Mouse (Mus musculus) embryonic facial prominence, embryonic 11.5 days (tissue): ENCODE measurements around the gene S100a3. TPM values are rescaled to one million over a fixed set of nuclear protein-coding genes. Genes with fewer than 3 reads are reported as not detected.
A peak's percentile ranks its signal among the peaks of the same experiment; 100 is the strongest.

ENCODE experiments used
- ATAC-seq: fragments of 200-750 bp; cut with Nextera tagmentation; replicated peaks from 2 replicates; pipeline ENCODE4 v1.8.0; 2017; ENCODE audit warnings: low read depth; ENCODE audit not compliant: insufficient number of reproducible peaks, low FRiP score, low TSS enrichment
- DNase-seq: peaks from one replicate; pipeline ENCODE4 v3.0.0-alpha.2; 2015; ENCODE audit warnings: low spot score
- H3K27ac ChIP-seq: fragments of 300-500 bp; sonication (generic); replicated peaks from 2 replicates; pipeline ENCODE4 v1.5.1; 2014; ENCODE audit warnings: mild to moderate bottlenecking, low read depth, low read length, control low read depth
- H3K27me3 ChIP-seq: fragments of 300-500 bp; sonication (generic); 2 replicates; pipeline ENCODE4 v1.6.1; 2014; ENCODE audit warnings: mild to moderate bottlenecking, low read length, moderate library complexity, mixed read lengths; ENCODE audit not compliant: control insufficient read depth, insufficient read depth
- H3K36me3 ChIP-seq: fragments of 300-500 bp; sonication (generic); replicated peaks from 2 replicates; pipeline ENCODE4 v1.6.1; 2014; ENCODE audit warnings: low read depth, mild to moderate bottlenecking, low read length, moderate library complexity, mixed read lengths; ENCODE audit not compliant: control insufficient read depth, insufficient read depth
- H3K4me1 ChIP-seq: fragments of 300-500 bp; sonication (generic); 2 replicates; pipeline ENCODE4 v1.6.1; 2014; ENCODE audit warnings: low read length, mixed read lengths; ENCODE audit not compliant: control insufficient read depth, insufficient read depth
- H3K4me2 ChIP-seq: fragments of 300-500 bp; sonication (generic); 2 replicates; pipeline ENCODE4 v1.6.1; 2014; ENCODE audit warnings: low read depth, mild to moderate bottlenecking, control low read depth, low read length, moderate library complexity
- H3K4me3 ChIP-seq: fragments of 300-500 bp; sonication (generic); 2 replicates; pipeline ENCODE4 v1.5.1; 2014; ENCODE audit warnings: low read depth, low read length, control low read depth
- H3K9ac ChIP-seq: fragments of 300-500 bp; sonication (generic); replicated peaks from 2 replicates; pipeline ENCODE4 v1.6.1; 2014; ENCODE audit warnings: mild to moderate bottlenecking, control low read depth, low read length
- H3K9me3 ChIP-seq: fragments of 300-500 bp; sonication (generic); replicated peaks from 2 replicates; pipeline ENCODE4 v1.6.1; 2016; ENCODE audit warnings: mild to moderate bottlenecking, low read length, inconsistent platforms, mixed read lengths; ENCODE audit not compliant: control insufficient read depth
- WGBS: fragments of 180-500 bp; shearing (Covaris S2); extraction: QIAGEN DNeasy Blood & Tissue Kit; methylation state at CpG from one replicate; pipeline ENCODE4 v1.1.7; 2014; 5-methylcytosine and 5-hydroxymethylcytosine counted together
- polyA plus RNA-seq: library from polyadenylated mRNA; unstranded; fragments of >200 nt; fragmentation: Nextera tagmentation; extraction: Ambion mirVana; gene quantifications from 2 replicates; pipeline ENCODE4 v1.2.1, GENCODE M21; 2014

The S100a3 gene
- polyA plus RNA-seq, 1 experiment from 2014 or later, result not detected

DNA sequence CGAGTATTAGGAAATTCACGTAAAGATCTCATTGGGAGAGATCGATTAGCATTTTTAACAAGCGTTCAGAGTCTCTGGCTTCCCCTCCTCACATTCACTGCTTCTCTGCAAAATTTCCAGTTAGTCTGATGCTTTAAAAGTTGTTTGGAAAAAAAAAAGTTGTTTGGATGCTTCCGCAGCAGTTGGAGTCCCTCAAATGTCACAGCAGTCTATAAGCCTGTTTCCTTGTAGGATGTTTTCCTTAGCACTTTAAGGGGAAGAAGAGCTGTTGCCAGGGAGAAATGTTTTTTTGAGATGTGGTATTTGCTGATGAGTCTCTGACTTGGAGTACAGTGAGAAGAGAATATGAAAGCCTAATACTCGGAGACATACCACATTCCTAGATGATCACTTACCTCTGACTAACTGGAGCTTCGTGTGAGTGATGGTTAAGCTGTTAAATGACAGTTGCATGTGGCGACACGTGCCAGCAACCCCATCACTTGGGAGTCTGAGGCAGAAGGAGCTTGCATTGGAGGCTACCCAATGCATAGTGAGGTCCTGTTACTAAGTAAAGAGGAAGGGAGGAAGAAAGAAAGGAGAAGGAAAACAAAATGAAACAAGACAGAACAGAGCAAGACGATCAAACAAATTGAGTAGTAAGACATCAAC is 16.1 kb downstream of the S100a3 start:
- WGBS, result 73% methylated on average over 10 of the region's 10 CpGs

DNA sequence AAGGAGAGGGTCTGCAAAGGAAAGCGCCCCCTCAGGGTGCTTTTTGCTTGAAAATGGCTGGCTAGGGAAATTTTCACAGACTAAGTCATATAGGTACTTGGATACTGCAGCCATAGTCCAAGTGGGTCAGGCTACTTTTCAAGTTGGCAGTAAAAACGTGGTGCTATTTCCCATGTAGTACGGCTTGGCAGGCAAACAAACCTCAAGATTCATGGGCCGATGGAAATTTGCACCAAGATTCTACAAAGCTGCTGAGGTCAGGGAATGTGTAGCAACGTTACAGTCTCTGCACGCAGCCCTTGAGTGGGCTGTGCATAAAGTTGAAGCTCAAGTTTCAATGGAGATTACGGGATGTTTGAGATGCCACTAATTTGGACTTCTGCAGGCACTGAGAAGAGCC is 19.1 kb downstream of the S100a3 start:
- H3K36me3 ChIP-seq, result no peaks in the 10 kb centered on the region
- WGBS, result 61% methylated on average over 7 of the region's 7 CpGs
- no peak for DNase-seq
- no peak overlapping the region for H3K4me2 ChIP-seq
- no peaks in the 10 kb centered on the region for H3K27me3 ChIP-seq
- no peak overlapping the region for H3K27ac ChIP-seq
- no peak for ATAC-seq
- H3K4me1 ChIP-seq, result no peaks in the 10 kb centered on the region
- H3K9me3 ChIP-seq, result no peaks in the 10 kb centered on the region
- no peak overlapping the region for H3K9ac ChIP-seq
- no peak overlapping the region for H3K4me3 ChIP-seq

More for the DNA sequence above, 16.1 kb downstream of the S100a3 start:
- Histone ChIP-seq H3K4me3 (no peak overlapping the region), H3K9ac (no peak overlapping the region), H3K27me3 (no peaks in the 10 kb centered on the region), H3K36me3 (no peaks in the 10 kb centered on the region), H3K4me1 (no peaks in the 10 kb centered on the region), H3K4me2 (no peak overlapping the region), H3K9me3 (no peaks in the 10 kb centered on the region), H3K27ac (no peak overlapping the region)
- ATAC-seq, result no peak
- DNase-seq, result no peak

DNA sequence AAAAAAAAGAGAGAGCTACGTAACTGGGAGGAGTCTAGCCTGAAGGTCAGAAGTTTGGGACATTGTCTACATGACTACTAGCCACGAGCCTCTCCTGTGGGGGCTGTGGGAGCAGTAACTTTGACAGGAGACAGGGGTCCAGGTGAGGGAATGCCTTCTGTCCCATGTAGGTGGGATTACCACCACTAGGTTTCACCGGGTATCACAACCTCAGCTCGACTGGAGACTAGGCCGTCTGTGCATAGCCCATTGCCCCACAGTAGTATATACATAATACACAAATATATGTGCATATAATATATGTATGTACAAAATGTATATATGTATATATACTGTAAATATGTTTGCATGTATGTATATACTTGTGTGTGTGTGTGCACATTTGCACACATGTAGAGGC is 20.8 kb downstream of the S100a3 start:
- WGBS, result 88% methylated on average over 5 of the region's 5 CpGs
- no peak overlapping the region for H3K9ac ChIP-seq
- H3K27me3 ChIP-seq, result no peaks in the 10 kb centered on the region
- H3K27ac ChIP-seq, result no peak overlapping the region
- no peaks in the 10 kb centered on the region for H3K9me3 ChIP-seq
- no peaks in the 10 kb centered on the region for H3K4me1 ChIP-seq
- H3K4me3 ChIP-seq, result no peak overlapping the region
- DNase-seq, result no peak
- H3K36me3 ChIP-seq, result no peaks in the 10 kb centered on the region
- no peak overlapping the region for H3K4me2 ChIP-seq
- ATAC-seq, result no peak

DNA sequence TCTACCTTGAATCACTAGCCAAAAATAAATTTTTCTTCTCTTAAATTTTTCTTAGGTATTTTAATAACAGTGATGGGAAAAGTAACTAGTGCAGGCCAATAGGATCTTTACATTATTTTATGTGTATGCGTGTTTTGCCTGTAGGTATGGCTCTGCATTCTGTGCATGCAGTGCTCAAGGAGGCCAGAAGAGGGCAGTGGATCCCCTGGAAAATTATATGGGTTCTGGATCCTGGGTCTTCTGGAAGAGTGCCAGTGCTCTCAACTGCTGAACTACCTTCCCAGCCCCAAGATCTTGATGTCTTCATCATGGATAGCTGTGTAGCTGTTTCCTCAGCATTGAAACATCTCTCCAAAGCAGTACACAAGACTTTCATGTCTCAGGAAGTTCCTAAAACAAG is 21.8 kb downstream of the S100a3 start:
- Histone ChIP-seq H3K9ac (no peak overlapping the region), H3K4me2 (no peak overlapping the region), H3K4me1 (no peaks in the 10 kb centered on the region), H3K4me3 (no peak overlapping the region), H3K27me3 (no peaks in the 10 kb centered on the region), H3K36me3 (no peaks in the 10 kb centered on the region), H3K9me3 (no peaks in the 10 kb centered on the region), H3K27ac (no peak overlapping the region)
- 91% methylated on average over 1 of the region's 1 CpGs for WGBS
- no peak for ATAC-seq
- DNase-seq, result no peak

DNA sequence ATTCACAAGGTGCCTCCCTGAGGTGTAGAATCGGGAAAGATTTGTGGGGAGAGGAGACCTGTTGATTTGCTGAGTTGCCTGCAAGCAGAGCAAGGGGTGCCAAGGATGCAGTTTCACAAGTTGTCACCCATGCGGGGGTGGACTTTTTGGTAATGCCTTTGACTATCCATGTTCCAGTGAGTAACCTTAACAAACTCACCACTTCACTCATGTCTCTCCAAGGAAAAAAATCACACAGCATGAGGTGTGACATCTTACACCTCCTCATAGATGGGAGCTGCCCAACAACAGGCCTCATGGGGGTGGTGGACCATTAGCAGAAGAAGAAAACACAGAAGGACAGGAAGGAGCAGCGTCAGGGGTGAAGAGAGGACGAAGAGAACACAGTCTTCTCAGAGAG is 22.2 kb downstream of the S100a3 start:
- Histone ChIP-seq H3K27ac (no peak overlapping the region), H3K36me3 (no peaks in the 10 kb centered on the region), H3K4me1 (no peaks in the 10 kb centered on the region), H3K9me3 (no peaks in the 10 kb centered on the region), H3K9ac (no peak overlapping the region), H3K4me2 (no peak overlapping the region), H3K4me3 (no peak overlapping the region), H3K27me3 (no peaks in the 10 kb centered on the region)
- no peak for DNase-seq
- 90% methylated on average over 4 of the region's 4 CpGs for WGBS
- no peak for ATAC-seq

DNA sequence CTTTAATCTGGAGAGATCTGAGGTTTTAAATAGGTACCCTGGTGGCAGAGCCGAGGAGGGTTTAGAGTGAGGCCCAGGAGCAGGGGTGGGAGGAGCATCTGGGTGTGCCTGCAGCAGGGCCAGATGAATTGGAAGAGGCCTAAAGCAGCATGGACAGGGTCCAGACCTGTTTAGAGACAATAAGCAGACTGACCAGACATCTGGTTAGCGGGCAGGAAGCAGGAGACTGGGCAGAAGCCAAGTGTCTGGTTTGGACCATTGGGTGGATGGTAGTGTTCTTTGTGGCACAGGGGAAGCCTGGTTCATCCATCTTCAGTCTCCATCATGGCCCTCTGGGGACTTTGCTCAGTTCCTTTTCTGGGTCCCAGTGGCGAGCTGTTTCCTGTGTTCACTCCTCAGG is 23.5 kb downstream of the S100a3 start:
- Histone ChIP-seq H3K9me3 (no peaks in the 10 kb centered on the region), H3K27ac (no peak overlapping the region), H3K36me3 (no peaks in the 10 kb centered on the region), H3K9ac (no peak overlapping the region), H3K4me2 (no peak overlapping the region), H3K4me1 (no peaks in the 10 kb centered on the region), H3K4me3 (no peak overlapping the region), H3K27me3 (no peaks in the 10 kb centered on the region)
- DNase-seq (no peak), ATAC-seq (no peak)
- WGBS, result 45% methylated on average over 3 of the region's 3 CpGs

DNA sequence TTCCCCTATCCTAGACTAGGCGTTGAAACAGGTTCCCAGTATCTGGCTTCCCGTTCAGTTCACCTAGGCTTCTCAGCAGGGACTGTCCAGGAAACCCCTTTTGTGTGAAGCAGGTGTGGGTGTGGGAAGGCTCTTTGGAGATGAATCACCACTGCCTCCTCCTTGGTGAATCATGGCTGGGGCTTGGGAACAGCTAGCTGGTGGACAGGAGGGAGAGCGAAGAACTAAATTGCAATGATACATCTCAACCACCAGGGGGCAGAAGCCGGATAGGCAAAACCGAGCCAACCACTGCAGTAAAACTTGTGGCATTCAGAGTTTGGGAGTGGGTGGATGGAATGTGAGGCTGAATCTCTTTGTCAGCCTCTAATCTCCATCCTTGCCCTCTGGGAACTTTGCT is 25.2 kb downstream of the S100a3 start:
- Histone ChIP-seq H3K9me3 (no peaks in the 10 kb centered on the region), H3K4me2 (no peak overlapping the region), H3K4me1 (no peaks in the 10 kb centered on the region), H3K36me3 (no peaks in the 10 kb centered on the region), H3K27me3 (no peaks in the 10 kb centered on the region), H3K27ac (no peak overlapping the region), H3K4me3 (no peak overlapping the region), H3K9ac (no peak overlapping the region)
- ATAC-seq (peak; percentile 37; the same call in 1 of the 2 replicates), DNase-seq (peak; percentile 84)
- WGBS, result 34% methylated on average over 5 of the region's 5 CpGs

DNA sequence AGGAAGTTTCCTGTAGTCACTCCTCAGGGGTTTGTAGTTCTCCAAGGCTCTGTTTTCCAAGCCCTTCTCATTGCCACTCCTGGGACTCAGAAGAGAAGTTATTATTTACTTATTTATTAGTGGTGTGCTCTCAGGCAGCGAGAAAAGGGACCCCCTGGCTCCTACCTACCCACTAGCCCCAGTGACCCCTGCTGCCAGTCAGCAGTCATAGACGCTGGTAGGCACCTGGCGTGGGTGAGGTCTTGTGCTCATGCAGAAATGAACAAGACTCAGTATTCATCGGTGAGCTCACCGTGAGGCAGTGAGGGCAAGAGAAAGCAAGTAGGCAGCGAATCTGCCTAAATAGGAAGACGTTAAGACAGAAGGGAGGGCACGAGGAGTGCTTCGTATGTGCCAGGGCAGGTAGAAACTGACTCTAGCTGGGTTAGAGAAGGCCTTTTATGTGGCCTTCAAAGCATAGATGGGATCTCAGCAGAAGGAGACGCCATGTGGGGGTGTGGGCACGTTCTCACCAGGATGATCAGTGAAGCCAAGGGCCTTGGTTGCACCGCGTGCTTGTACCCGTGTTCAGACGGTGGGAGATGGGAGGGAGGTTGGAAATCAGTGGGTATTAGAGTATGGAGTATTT is 25.8 kb downstream of the S100a3 start:
- DNase-seq (no peak), ATAC-seq (no peak)
- whole genome bisulfite sequencing, result 86% methylated on average over 15 of the region's 15 CpGs
- no peaks in the 10 kb centered on the region for H3K4me1 ChIP-seq
- no peak overlapping the region for H3K4me2 ChIP-seq
- H3K9ac ChIP-seq, result no peak overlapping the region
- no peaks in the 10 kb centered on the region for H3K36me3 ChIP-seq
- H3K27me3 ChIP-seq, result no peaks in the 10 kb centered on the region
- no peak overlapping the region for H3K4me3 ChIP-seq
- H3K27ac ChIP-seq, result no peak overlapping the region
- no peaks in the 10 kb centered on the region for H3K9me3 ChIP-seq
